Mouse (Mus musculus): ENCODE measurements around the gene Lingo1. TPM values are rescaled to one million over a fixed set of nuclear protein-coding genes. Genes with fewer than 3 reads are reported as not detected.

Lingo1 gene
- polyA plus RNA-seq, 1 experiment, result 0.37 TPM

GRCm38 (mm10) chr9:56657996-56658398 is 138.3 kb downstream of the Lingo1 start:
- H3K79me3 ChIP-seq (ENCODE audit: low read depth), result no peaks in the 10 kb centered on the region
- H3K79me2 ChIP-seq (ENCODE audit: control insufficient read depth, insufficient read depth), result no peaks in the 10 kb centered on the region
- no peak overlapping the region for H3ac ChIP-seq (ENCODE audit: control insufficient read depth, insufficient read length, low read depth)
- no peak overlapping the region for H3K4me3 ChIP-seq (ENCODE audit: insufficient read depth, poor library complexity, severe bottlenecking)
- TF ChIP-seq MAX (IDR thresholded peaks at IDR 0.05), result no peak
- no peak for TF ChIP-seq USF1 (IDR thresholded peaks at IDR 0.05; ENCODE audit: low read depth)
- TF ChIP-seq CEBPB (IDR thresholded peaks at IDR 0.05; ENCODE audit: low read depth), result no peak
- TF ChIP-seq MYOD1 (IDR thresholded peaks at IDR 0.05; ENCODE audit: control insufficient read depth, insufficient read length, low read depth), result no peak
- TF ChIP-seq MYOG (IDR thresholded peaks at IDR 0.05; ENCODE audit: control insufficient read depth, extremely low read depth, insufficient read length), result no peak
- TF ChIP-seq CTCF (IDR thresholded peaks at IDR 0.05; ENCODE audit: control insufficient read depth, insufficient read depth, insufficient read length), result no peak
- no peak for TF ChIP-seq FOSL1 (IDR thresholded peaks at IDR 0.05; ENCODE audit: insufficient read depth, low read length, poor library complexity, severe bottlenecking)
- H3K36me3 ChIP-seq (ENCODE audit: control insufficient read depth, insufficient read depth), result no peaks in the 10 kb centered on the region
- peaks cover 72% of the 10 kb centered on the region for H3K27me3 ChIP-seq (ENCODE audit: control insufficient read depth, insufficient read depth, insufficient read length)

GRCm38 (mm10) chr9:56656766-56657542 is 139.3 kb downstream of the Lingo1 start:
- H3ac ChIP-seq (ENCODE audit: control insufficient read depth, insufficient read length, low read depth), result no peak overlapping the region
- no peak overlapping the region for H3K4me3 ChIP-seq (ENCODE audit: insufficient read depth, poor library complexity, severe bottlenecking)
- no peak for TF ChIP-seq MYOG (IDR thresholded peaks at IDR 0.05; ENCODE audit: control insufficient read depth, extremely low read depth, insufficient read length)
- no peak for TF ChIP-seq MAX (IDR thresholded peaks at IDR 0.05)
- TF ChIP-seq MYOD1 (IDR thresholded peaks at IDR 0.05; ENCODE audit: control insufficient read depth, insufficient read length, low read depth), result no peak
- TF ChIP-seq USF1 (IDR thresholded peaks at IDR 0.05; ENCODE audit: low read depth), result no peak
- TF ChIP-seq FOSL1 (IDR thresholded peaks at IDR 0.05; ENCODE audit: insufficient read depth, low read length, poor library complexity, severe bottlenecking), result no peak
- TF ChIP-seq CTCF (IDR thresholded peaks at IDR 0.05; ENCODE audit: control insufficient read depth, insufficient read depth, insufficient read length), result no peak
- no peak for TF ChIP-seq CEBPB (IDR thresholded peaks at IDR 0.05; ENCODE audit: low read depth)
- no peaks in the 10 kb centered on the region for H3K79me3 ChIP-seq (ENCODE audit: low read depth)
- H3K36me3 ChIP-seq (ENCODE audit: control insufficient read depth, insufficient read depth), result no peaks in the 10 kb centered on the region
- H3K27me3 ChIP-seq (ENCODE audit: control insufficient read depth, insufficient read depth, insufficient read length), result peaks cover 70% of the 10 kb centered on the region
- no peaks in the 10 kb centered on the region for H3K79me2 ChIP-seq (ENCODE audit: control insufficient read depth, insufficient read depth)

DNA sequence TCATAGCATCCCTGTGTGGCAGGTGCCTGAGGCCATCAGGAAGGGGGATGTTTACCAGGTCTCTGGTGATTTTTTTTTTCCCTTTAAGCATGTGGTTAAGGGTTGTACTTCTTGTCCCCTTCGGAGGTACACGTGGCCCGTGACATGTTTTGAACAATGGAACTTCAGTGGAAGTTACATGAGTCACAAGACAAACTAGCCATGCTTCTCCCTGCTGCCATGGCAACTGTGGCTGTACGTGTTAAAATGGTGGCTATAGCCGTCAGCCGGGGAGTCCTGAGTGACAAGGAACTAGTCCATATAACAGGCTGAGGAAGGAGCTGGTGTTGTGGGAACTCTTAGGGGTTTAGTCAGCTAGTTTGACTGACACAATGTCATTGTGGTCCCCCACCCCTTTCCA is 141.1 kb downstream of the Lingo1 start:
- no peaks in the 10 kb centered on the region for H3K79me2 ChIP-seq (ENCODE audit: control insufficient read depth, insufficient read depth)
- no peak overlapping the region for H3K4me3 ChIP-seq (ENCODE audit: insufficient read depth, poor library complexity, severe bottlenecking)
- H3K27me3 ChIP-seq (ENCODE audit: control insufficient read depth, insufficient read depth, insufficient read length), result peaks cover 69% of the 10 kb centered on the region
- TF ChIP-seq MYOD1 (IDR thresholded peaks at IDR 0.05; ENCODE audit: control insufficient read depth, insufficient read length, low read depth) (no peak), FOSL1 (IDR thresholded peaks at IDR 0.05; ENCODE audit: insufficient read depth, low read length, poor library complexity, severe bottlenecking) (no peak), MYOG (IDR thresholded peaks at IDR 0.05; ENCODE audit: control insufficient read depth, extremely low read depth, insufficient read length) (no peak), MAX (IDR thresholded peaks at IDR 0.05) (no peak), USF1 (IDR thresholded peaks at IDR 0.05; ENCODE audit: low read depth) (no peak), CTCF (IDR thresholded peaks at IDR 0.05; ENCODE audit: control insufficient read depth, insufficient read depth, insufficient read length) (no peak), CEBPB (IDR thresholded peaks at IDR 0.05; ENCODE audit: low read depth) (no peak)
- H3K36me3 ChIP-seq (ENCODE audit: control insufficient read depth, insufficient read depth), result no peaks in the 10 kb centered on the region
- H3K79me3 ChIP-seq (ENCODE audit: low read depth), result no peaks in the 10 kb centered on the region
- H3ac ChIP-seq (ENCODE audit: control insufficient read depth, insufficient read length, low read depth), result no peak overlapping the region

DNA sequence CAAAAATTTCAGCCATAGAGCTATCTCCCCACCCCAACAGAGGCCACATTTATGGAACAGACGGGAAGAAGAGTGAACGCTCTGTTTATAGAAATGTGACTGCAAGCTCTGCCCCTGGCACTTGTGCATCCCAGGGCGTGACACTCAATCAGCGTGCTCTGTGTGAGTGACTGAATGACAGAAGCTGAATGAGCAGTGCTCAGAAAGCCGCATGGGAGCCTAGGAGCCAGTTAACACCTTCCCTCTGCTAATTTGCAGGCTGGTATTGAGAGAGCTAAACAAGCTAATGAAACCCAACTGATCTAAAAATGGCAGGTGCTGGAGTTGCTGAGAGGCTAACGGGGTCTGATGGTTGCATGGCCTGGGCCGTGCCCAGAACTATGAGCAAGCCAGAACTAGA is 143.7 kb downstream of the Lingo1 start:
- no peak for TF ChIP-seq USF1 (IDR thresholded peaks at IDR 0.05; ENCODE audit: low read depth)
- TF ChIP-seq CTCF (IDR thresholded peaks at IDR 0.05; ENCODE audit: control insufficient read depth, insufficient read depth, insufficient read length), result no peak
- no peak for TF ChIP-seq FOSL1 (IDR thresholded peaks at IDR 0.05; ENCODE audit: insufficient read depth, low read length, poor library complexity, severe bottlenecking)
- no peak for TF ChIP-seq MYOG (IDR thresholded peaks at IDR 0.05; ENCODE audit: control insufficient read depth, extremely low read depth, insufficient read length)
- TF ChIP-seq MAX (IDR thresholded peaks at IDR 0.05), result no peak
- no peak for TF ChIP-seq MYOD1 (IDR thresholded peaks at IDR 0.05; ENCODE audit: control insufficient read depth, insufficient read length, low read depth)
- no peak for TF ChIP-seq CEBPB (IDR thresholded peaks at IDR 0.05; ENCODE audit: low read depth)
- Histone ChIP-seq H3K36me3 (ENCODE audit: control insufficient read depth, insufficient read depth) (no peaks in the 10 kb centered on the region), H3ac (ENCODE audit: control insufficient read depth, insufficient read length, low read depth) (no peak overlapping the region), H3K4me3 (ENCODE audit: insufficient read depth, poor library complexity, severe bottlenecking) (no peak overlapping the region), H3K79me2 (ENCODE audit: control insufficient read depth, insufficient read depth) (no peaks in the 10 kb centered on the region), H3K27me3 (ENCODE audit: control insufficient read depth, insufficient read depth, insufficient read length) (peaks cover 68% of the 10 kb centered on the region), H3K79me3 (ENCODE audit: low read depth) (no peaks in the 10 kb centered on the region)

DNA sequence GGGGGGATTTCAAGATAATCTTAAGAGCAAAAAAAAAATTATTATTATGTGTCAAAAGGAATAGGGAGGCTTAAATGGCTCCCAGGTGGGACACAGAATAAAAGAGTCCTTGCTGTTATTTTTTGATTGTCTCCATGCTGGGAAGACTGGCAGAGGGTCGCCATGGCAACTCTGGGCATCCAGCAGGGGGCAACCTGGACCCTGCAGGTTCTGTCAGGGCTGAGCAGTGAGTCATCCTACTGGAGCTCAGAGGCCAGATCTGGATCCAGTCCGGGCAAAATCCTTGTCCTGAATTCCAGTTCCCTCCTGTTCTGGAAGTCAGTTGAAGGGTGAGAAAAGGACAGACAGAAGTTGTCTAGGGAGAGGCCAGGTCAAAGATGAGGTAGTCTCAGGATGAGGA is 144.7 kb downstream of the Lingo1 start:
- H3K79me2 ChIP-seq (ENCODE audit: control insufficient read depth, insufficient read depth), result no peaks in the 10 kb centered on the region
- H3ac ChIP-seq (ENCODE audit: control insufficient read depth, insufficient read length, low read depth), result no peak overlapping the region
- H3K4me3 ChIP-seq (ENCODE audit: insufficient read depth, poor library complexity, severe bottlenecking), result no peak overlapping the region
- TF ChIP-seq FOSL1 (IDR thresholded peaks at IDR 0.05; ENCODE audit: insufficient read depth, low read length, poor library complexity, severe bottlenecking), result no peak
- peaks cover 69% of the 10 kb centered on the region for H3K27me3 ChIP-seq (ENCODE audit: control insufficient read depth, insufficient read depth, insufficient read length)
- no peaks in the 10 kb centered on the region for H3K36me3 ChIP-seq (ENCODE audit: control insufficient read depth, insufficient read depth)
- no peaks in the 10 kb centered on the region for H3K79me3 ChIP-seq (ENCODE audit: low read depth)

Measured in C2C12 (cell line).